Mouse (Mus musculus) B cell, adult 2 months (primary cell): ENCODE data around the gene Gpr1.
A peak's percentile ranks its signal among the peaks of the same experiment; 100 is the strongest.
"Not testable (repeated sequence)": the region's sequence is repeated elsewhere in the genome, so short reads cannot be mapped to it uniquely, and the experiment has no call there.

Source experiments
- DNase-seq, 2 experiments: peaks; one replicate each; pipeline ENCODE4 v3.0.0; 2022

The Gpr1 gene

GRCm38 (mm10) chr1:63178308-63178707 lies 36.0 kb downstream of the Gpr1 start:
- DNase-seq: no peak

GRCm38 (mm10) chr1:63176604-63177421 lies 37.5 kb downstream of the Gpr1 start, which contains the start of the genes Eef1b2 and Ndufs1:
Gene Eef1b2, plus strand, starts transcription at chr1:63176825.
Gene Ndufs1, minus strand, starts transcription at chr1:63176833.
- peak; percentile 92 to 93 for DNase-seq

DNA sequence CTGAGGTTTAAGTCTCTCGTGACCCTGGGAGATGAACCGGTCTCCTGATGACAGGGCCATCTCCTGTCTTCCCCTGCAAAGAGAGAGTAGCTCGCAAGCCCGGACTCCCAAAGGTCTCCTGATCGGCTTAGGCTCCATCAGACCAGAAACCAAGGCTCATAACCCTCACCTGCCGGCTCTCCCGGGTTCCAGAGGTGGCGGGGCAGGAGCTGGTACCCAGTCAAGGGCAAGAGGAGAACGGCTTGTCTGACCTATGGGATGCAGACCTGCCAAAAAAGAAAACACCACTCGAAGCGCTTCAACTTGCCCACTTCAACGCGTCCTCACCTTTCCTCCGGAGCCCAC lies 38.1 kb downstream of the Gpr1 start:
- DNase-seq: no peak

DNA sequence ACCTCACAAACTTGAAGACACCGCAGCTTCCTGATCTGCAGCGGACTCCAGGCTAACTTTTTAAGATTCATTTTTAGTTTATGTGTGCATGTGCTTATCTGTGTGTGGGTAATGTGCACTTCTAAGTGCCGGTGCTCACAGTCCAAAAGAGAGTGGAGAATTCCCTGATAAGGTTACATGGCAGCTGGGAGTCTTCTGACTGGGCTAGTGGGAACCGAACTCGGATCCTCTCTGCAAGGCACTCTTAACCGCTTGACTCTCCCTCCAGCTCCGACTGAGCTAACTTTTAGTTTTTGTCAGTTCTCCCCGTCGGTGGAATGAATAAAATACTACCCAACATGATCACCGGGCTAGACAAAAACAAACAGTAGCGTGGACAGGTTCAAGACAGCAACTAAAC lies 38.5 kb downstream of the Gpr1 start:
- DNase-seq: no peak

DNA sequence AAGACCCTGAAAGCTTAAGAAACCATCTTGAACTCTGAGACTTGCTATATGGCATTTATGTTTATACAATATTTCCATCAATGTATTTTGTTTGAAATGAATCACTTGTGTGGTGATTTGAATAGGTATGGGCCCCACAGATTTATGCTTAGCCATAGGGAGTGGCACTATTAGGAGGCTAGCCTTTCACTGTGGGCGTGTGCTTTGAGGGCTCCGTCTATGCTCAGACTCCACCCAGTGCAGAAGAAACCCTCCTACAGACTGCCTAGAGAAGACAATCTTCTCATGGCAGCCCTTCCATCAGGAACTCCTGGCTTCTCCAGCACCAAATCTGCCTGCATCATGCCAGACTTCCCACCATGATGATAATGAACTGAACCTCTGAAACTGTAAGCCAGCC lies 45.7 kb downstream of the Gpr1 start:
- no peak for DNase-seq

DNA sequence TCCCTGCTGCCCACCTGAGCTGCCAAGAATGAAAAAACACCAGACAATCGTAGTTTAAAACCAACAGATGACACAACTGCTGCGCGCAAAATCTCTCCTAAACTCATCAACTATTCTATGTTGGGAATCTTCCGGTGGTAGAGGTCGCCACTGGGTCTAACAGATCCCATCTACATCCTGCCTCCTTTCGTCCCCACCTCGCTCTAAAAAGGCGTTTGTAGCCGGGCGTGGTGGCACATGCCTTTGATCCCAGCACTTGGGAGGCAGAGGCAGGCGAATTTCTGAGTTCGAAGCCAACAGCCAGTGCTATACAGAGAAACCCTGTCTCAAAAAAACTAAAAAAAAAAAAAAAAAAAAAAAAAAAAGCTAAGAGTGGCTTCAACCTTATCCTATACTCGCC lies 74.1 kb downstream of the Gpr1 start:
- DNase-seq: no peak

DNA sequence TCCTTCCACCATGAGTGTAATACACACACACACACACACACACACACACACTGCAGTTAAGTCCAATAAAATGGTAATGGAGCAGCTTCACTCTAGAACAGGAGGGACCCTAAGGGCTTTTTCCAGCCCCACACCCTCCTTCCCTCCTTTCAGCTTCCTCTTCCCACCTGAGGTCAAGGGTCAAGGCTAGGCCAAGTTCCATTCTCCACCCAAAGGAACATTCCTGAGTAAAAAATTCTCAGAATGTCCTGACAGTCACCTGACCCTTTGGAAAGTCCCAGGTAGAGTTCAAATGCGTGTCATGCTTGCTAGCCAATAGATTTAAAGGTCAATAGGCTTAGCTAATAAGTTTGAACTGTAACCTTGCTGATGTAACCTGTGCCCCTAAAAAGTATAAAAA lies 75.8 kb downstream of the Gpr1 start:
- DNase-seq: not testable (repeated sequence)

DNA sequence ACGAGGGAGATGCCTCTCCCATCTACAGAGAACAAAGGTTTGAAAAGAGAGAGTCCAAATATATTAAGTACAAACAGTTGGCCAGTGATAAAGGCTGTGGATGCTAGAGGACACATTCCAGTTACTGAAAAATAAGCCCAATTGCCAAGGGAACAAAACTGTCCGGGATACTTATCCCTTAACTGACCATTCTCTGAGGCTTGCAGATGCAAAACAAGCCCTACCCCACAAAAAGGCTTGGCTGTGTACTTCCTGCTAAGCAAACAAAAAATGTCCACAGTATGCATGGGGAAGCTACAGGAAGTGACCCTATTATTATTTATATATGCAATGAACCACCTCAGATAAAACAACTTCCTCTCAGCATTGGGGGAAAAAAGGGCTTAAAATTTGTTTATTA lies 76.4 kb downstream of the Gpr1 start:
- DNase-seq: no peak

- DNase-seq: no peak
Measured at GRCm38 (mm10) chr1:63134530-63134929, 79.8 kb downstream of the Gpr1 start.
